Mouse (Mus musculus): ENCODE data around the gene Chd4. TPM values are rescaled to one million over a fixed set of nuclear protein-coding genes. Genes with fewer than 3 reads are reported as not detected.
A peak's percentile ranks its signal among the peaks of the same experiment; 100 is the strongest.
"Not testable (repeated sequence)": the region's sequence is repeated elsewhere in the genome, so short reads cannot be mapped to it uniquely, and the experiment has no call there.

Chd4 gene
- polyA plus RNA-seq (2015; fragmentation: Nextera tagmentation; extraction: Ambion mirVana): 87.5 and 93.9 TPM in 2 replicates

GRCm38 (mm10) chr6:125095391-125096278 lies at the start of gene Chd4:
Gene Chd4 (plus strand): TSS chr6:125095981.
- peak within 1 kb of the TSS; percentile 89 for H3K9ac ChIP-seq (replicated peaks)
- WGBS: 3% methylated on average over 34 of the region's 45 CpGs
- peak; percentile 84 for ATAC-seq (ENCODE audit: low FRiP score)
- H3K27ac ChIP-seq (replicated peaks): peak within 1 kb of the TSS; percentile 94
- no peaks in the 10 kb centered on the region for H3K9me3 ChIP-seq (replicated peaks)
- peak within 1 kb of the TSS; percentile 89 for H3K4me3 ChIP-seq (replicated peaks)
- H3K4me2 ChIP-seq: peak within 1 kb of the TSS; percentile 88
- H3K27me3 ChIP-seq (replicated peaks): no peaks in the 10 kb centered on the region
- H3K4me1 ChIP-seq: peaks cover 44% of the 10 kb centered on the region
- peaks cover 7% of the 10 kb centered on the region for H3K36me3 ChIP-seq

- no peak overlapping the region for H3K4me3 ChIP-seq (replicated peaks)
- no peak overlapping the region for H3K27ac ChIP-seq (replicated peaks)
- H3K4me1 ChIP-seq: no peaks in the 10 kb centered on the region; the same call in 1 of the 2 replicates
- H3K9ac ChIP-seq (replicated peaks): no peak overlapping the region
- WGBS: 36% methylated on average over 5 of the region's 5 CpGs
- H3K36me3 ChIP-seq: peaks cover 75% of the 10 kb centered on the region
- H3K9me3 ChIP-seq (replicated peaks): no peaks in the 10 kb centered on the region
- no peaks in the 10 kb centered on the region for H3K27me3 ChIP-seq (replicated peaks)
- H3K4me2 ChIP-seq: no peak overlapping the region
- ATAC-seq (ENCODE audit: low FRiP score): 0 out of 2 replicates have a peak, but pooled peaks have one; percentile 19
Measured at GRCm38 (mm10) chr6:125046691-125047090, 49.1 kb upstream of the Chd4 start.

GRCm38 (mm10) chr6:125049678-125050077 lies 46.1 kb upstream of the Chd4 start, which contains the start of gene Acrbp:
Gene Acrbp (plus strand): TSS chr6:125049689.
- Histone ChIP-seq H3K4me2 (no peak within 1 kb of the TSS), H3K4me3 (replicated peaks) (no peak within 1 kb of the TSS), H3K27ac (replicated peaks) (no peak within 1 kb of the TSS), H3K4me1 (no peaks in the 10 kb centered on the region; the same call in 1 of the 2 replicates), H3K9ac (replicated peaks) (no peak within 1 kb of the TSS), H3K36me3 (peaks cover 88% of the 10 kb centered on the region), H3K9me3 (replicated peaks) (no peaks in the 10 kb centered on the region), H3K27me3 (replicated peaks) (no peaks in the 10 kb centered on the region)
- ATAC-seq (ENCODE audit: low FRiP score): no peak
- whole genome bisulfite sequencing: 41% methylated on average over 20 of the region's 20 CpGs

DNA sequence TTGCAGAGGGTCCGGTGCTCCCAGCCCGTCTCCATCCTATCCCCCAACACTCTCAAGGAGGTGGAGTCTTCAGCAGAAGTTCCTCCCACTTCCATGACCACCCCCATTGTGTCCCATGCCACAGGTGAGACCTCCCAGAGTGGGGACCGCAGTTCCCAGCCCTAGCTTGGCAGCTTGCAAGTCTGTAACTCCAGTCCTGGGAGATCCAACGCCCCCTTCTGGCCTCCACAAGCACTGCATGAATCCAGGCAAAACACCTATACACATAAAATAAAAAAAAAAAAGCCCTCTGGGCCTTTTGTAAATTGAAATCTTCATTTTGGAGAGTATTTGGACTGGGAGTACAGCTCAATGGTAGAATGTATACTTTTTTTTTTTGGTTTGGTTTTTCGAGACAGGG lies 44.5 kb upstream of the Chd4 start:
- H3K4me1 ChIP-seq: no peaks in the 10 kb centered on the region; the same call in 1 of the 2 replicates
- no peaks in the 10 kb centered on the region for H3K9me3 ChIP-seq (replicated peaks)
- 68% methylated on average over 5 of the region's 5 CpGs for WGBS
- H3K27me3 ChIP-seq (replicated peaks): no peaks in the 10 kb centered on the region
- no peak overlapping the region for H3K4me2 ChIP-seq
- H3K27ac ChIP-seq (replicated peaks): no peak overlapping the region
- no peak overlapping the region for H3K9ac ChIP-seq (replicated peaks)
- no peak overlapping the region for H3K4me3 ChIP-seq (replicated peaks)
- H3K36me3 ChIP-seq: peaks cover 81% of the 10 kb centered on the region
- ATAC-seq (ENCODE audit: low FRiP score): no peak

- Histone ChIP-seq H3K27me3 (replicated peaks) (no peaks in the 10 kb centered on the region), H3K9me3 (replicated peaks) (no peaks in the 10 kb centered on the region), H3K9ac (replicated peaks) (0 out of 2 replicates have a peak overlapping the region, but pooled peaks have one; percentile 1), H3K4me3 (replicated peaks) (no peak overlapping the region), H3K36me3 (peaks cover 4% of the 10 kb centered on the region; the same call in 1 of the 2 replicates), H3K4me1 (peaks cover 9% of the 10 kb centered on the region; the same call in 1 of the 2 replicates), H3K27ac (replicated peaks) (no peak overlapping the region), H3K4me2 (no peak overlapping the region)
- ATAC-seq (ENCODE audit: low FRiP score): peak; percentile 46; the same call in 1 of the 2 replicates
- WGBS: 44% methylated on average over 6 of the region's 6 CpGs
Measured at GRCm38 (mm10) chr6:125061493-125061892, 34.3 kb upstream of the Chd4 start.

DNA sequence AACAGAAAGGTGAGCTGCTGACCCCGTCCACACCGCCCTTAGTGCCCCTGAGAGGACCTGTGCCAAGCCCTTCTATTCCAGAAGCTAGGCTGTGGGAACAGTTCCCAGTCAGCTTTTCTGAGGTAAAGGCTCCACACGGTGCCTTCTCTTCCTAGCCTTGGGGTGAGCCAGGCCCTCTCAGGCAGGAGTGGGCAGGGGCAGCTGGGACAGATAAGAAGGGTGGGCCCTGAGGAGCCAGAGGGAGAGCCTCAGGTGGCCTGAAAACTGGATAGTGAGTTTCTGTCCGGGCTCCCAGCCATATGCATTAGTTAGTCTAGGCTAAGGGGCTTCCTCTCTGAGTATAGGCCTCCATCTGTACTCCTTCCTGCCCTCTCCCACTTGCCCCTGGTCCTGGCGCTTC lies 33.3 kb upstream of the Chd4 start:
- H3K4me1 ChIP-seq: peaks cover 9% of the 10 kb centered on the region; the same call in 1 of the 2 replicates
- H3K27ac ChIP-seq (replicated peaks): no peak overlapping the region
- H3K4me2 ChIP-seq: no peak overlapping the region
- H3K9ac ChIP-seq (replicated peaks): no peak overlapping the region
- H3K4me3 ChIP-seq (replicated peaks): no peak overlapping the region
- WGBS: 80% methylated on average over 5 of the region's 5 CpGs
- H3K36me3 ChIP-seq: 0 out of 2 replicates have a peak, but pooled peaks cover 2% of the 10 kb centered on the region
- ATAC-seq (ENCODE audit: low FRiP score): no peak
- H3K9me3 ChIP-seq (replicated peaks): no peaks in the 10 kb centered on the region
- no peaks in the 10 kb centered on the region for H3K27me3 ChIP-seq (replicated peaks)

- Histone ChIP-seq H3K9me3 (replicated peaks) (no peaks in the 10 kb centered on the region), H3K4me1 (peaks cover 9% of the 10 kb centered on the region; the same call in 1 of the 2 replicates), H3K4me2 (no peak overlapping the region), H3K27me3 (replicated peaks) (no peaks in the 10 kb centered on the region), H3K36me3 (no peaks in the 10 kb centered on the region), H3K9ac (replicated peaks) (no peak overlapping the region), H3K27ac (replicated peaks) (no peak overlapping the region), H3K4me3 (replicated peaks) (no peak overlapping the region)
- no peak for ATAC-seq (ENCODE audit: low FRiP score)
- WGBS: 86% methylated on average over 6 of the region's 6 CpGs
Measured at GRCm38 (mm10) chr6:125063906-125064305, 31.9 kb upstream of the Chd4 start.

- not testable (repeated sequence) for H3K4me3 ChIP-seq (replicated peaks); H3K9ac ChIP-seq (replicated peaks); ATAC-seq (ENCODE audit: low FRiP score); H3K27me3 ChIP-seq (replicated peaks); H3K4me2 ChIP-seq; H3K27ac ChIP-seq (replicated peaks); H3K36me3 ChIP-seq; H3K9me3 ChIP-seq (replicated peaks); H3K4me1 ChIP-seq
- no CpG with 5 or more reads among the region's 1 CpGs for WGBS
Measured at GRCm38 (mm10) chr6:125065223-125065622, 30.6 kb upstream of the Chd4 start.

- Histone ChIP-seq H3K27ac (replicated peaks) (no peak within 1 kb of the TSS), H3K27me3 (replicated peaks) (no peaks in the 10 kb centered on the region), H3K4me3 (replicated peaks) (no peak within 1 kb of the TSS), H3K9ac (replicated peaks) (no peak within 1 kb of the TSS), H3K9me3 (replicated peaks) (no peaks in the 10 kb centered on the region), H3K36me3 (no peaks in the 10 kb centered on the region), H3K4me2 (no peak within 1 kb of the TSS), H3K4me1 (peaks cover 14% of the 10 kb centered on the region)
- ATAC-seq (ENCODE audit: low FRiP score): no peak
- 58% methylated on average over 7 of the region's 8 CpGs for WGBS
Measured at GRCm38 (mm10) chr6:125067571-125067995, 28.2 kb upstream of the Chd4 start, which contains the start of gene Lpar5. Gene Lpar5 (plus strand): TSS chr6:125067920.

- Histone ChIP-seq H3K36me3 (no peaks in the 10 kb centered on the region), H3K27ac (replicated peaks) (peak overlapping the region; percentile 80), H3K4me2 (no peak overlapping the region), H3K9me3 (replicated peaks) (no peaks in the 10 kb centered on the region), H3K4me1 (peaks cover 15% of the 10 kb centered on the region), H3K4me3 (replicated peaks) (no peak overlapping the region), H3K27me3 (replicated peaks) (no peaks in the 10 kb centered on the region), H3K9ac (replicated peaks) (peak overlapping the region; percentile 6; the same call in 1 of the 2 replicates)
- WGBS: 69% methylated on average over 18 of the region's 18 CpGs
- ATAC-seq (ENCODE audit: low FRiP score): peak; percentile 75
Measured at GRCm38 (mm10) chr6:125071170-125071895, 24.4 kb upstream of the Chd4 start.

DNA sequence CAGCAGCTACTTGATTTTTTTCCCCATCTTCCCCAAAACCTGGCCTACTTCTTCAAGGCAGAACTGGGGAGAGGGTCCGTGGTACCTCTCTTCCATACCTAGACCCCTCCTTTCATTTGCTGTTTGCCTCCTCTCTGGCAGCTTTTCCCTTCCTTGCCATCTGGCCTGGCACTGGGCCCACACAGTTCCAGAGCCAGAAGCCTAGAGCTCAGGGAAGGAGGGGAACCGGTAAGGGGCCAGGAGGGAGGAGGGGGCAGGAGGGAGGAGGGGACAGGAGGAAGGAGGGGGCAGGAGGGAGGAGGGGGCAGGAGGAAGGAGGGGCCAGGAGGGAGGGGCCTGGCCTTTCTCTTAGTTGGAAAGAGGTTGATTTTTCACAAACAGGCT lies 23.9 kb upstream of the Chd4 start:
- Histone ChIP-seq H3K36me3 (no peaks in the 10 kb centered on the region), H3K9me3 (replicated peaks) (no peaks in the 10 kb centered on the region), H3K27me3 (replicated peaks) (no peaks in the 10 kb centered on the region), H3K9ac (replicated peaks) (peak overlapping the region; percentile 6; the same call in 1 of the 2 replicates), H3K4me3 (replicated peaks) (no peak overlapping the region), H3K4me1 (peaks cover 15% of the 10 kb centered on the region), H3K4me2 (no peak overlapping the region), H3K27ac (replicated peaks) (peak overlapping the region; percentile 80)
- peak; percentile 74 for ATAC-seq (ENCODE audit: low FRiP score)
- 12% methylated on average over 2 of the region's 2 CpGs for WGBS
